Mouse (Mus musculus): Measurements from ENCODE around the gene Tradd.
A peak's percentile ranks its signal among the peaks of the same experiment; 100 is the strongest.

The Tradd gene

GRCm38 (mm10) chr8:105264024-105264982 is at the start of gene Tradd, which contains the start of gene Fbxl8:
TSS of gene Tradd (minus strand) at chr8:105264609.
TSS of gene Fbxl8 (plus strand) at chr8:105264648.
- DNase-seq (ENCODE audit: low spot score), result peak; percentile 62

- no peak for DNase-seq (ENCODE audit: low spot score)
These were observed 49.4 kb upstream of the Tradd start for GRCm38 (mm10) chr8:105313622-105314402.

- no peak for DNase-seq (ENCODE audit: low spot score)
These were observed 48.6 kb upstream of the Tradd start for GRCm38 (mm10) chr8:105312891-105313481.

GRCm38 (mm10) chr8:105311718-105312117 is 47.3 kb upstream of the Tradd start:
- DNase-seq (ENCODE audit: low spot score), result no peak

- no peak for DNase-seq (ENCODE audit: low spot score)
These were observed 45.7 kb upstream of the Tradd start for GRCm38 (mm10) chr8:105310118-105310517.

GRCm38 (mm10) chr8:105309142-105309847 is 44.9 kb upstream of the Tradd start:
- no peak for DNase-seq (ENCODE audit: low spot score)

GRCm38 (mm10) chr8:105308428-105308827 is 44.0 kb upstream of the Tradd start:
- DNase-seq (ENCODE audit: low spot score), result no peak

- DNase-seq (ENCODE audit: low spot score), result no peak
These were observed 43.3 kb upstream of the Tradd start for GRCm38 (mm10) chr8:105307670-105308069.

GRCm38 (mm10) chr8:105306146-105306691 is 41.8 kb upstream of the Tradd start:
- DNase-seq (ENCODE audit: low spot score), result no peak

GRCm38 (mm10) chr8:105305211-105306145 is 41.1 kb upstream of the Tradd start, which contains the start of gene Elmo3:
TSS of gene Elmo3 (plus strand) at chr8:105305601.
- DNase-seq (ENCODE audit: low spot score), result peak; percentile 49

GRCm38 (mm10) chr8:105304325-105305210 is 40.2 kb upstream of the Tradd start:
- no peak for DNase-seq (ENCODE audit: low spot score)

GRCm38 (mm10) chr8:105303874-105304273 is 39.5 kb upstream of the Tradd start:
- no peak for DNase-seq (ENCODE audit: low spot score)

- no peak for DNase-seq (ENCODE audit: low spot score)
These were observed 39.0 kb upstream of the Tradd start for GRCm38 (mm10) chr8:105303396-105303795.

- no peak for DNase-seq (ENCODE audit: low spot score)
These were observed 35.6 kb upstream of the Tradd start for GRCm38 (mm10) chr8:105299962-105300361.

- no peak for DNase-seq (ENCODE audit: low spot score)
These were observed 34.2 kb upstream of the Tradd start for GRCm38 (mm10) chr8:105298351-105299252.

- DNase-seq (ENCODE audit: low spot score), result peak; percentile 82
These were observed 33.2 kb upstream of the Tradd start, which contains the start of gene E2f4 for GRCm38 (mm10) chr8:105297511-105298192. TSS of gene E2f4 (plus strand) at chr8:105297663.

GRCm38 (mm10) chr8:105295895-105296573 is 31.6 kb upstream of the Tradd start, which contains the start of gene Exoc3l:
TSS of gene Exoc3l (minus strand) at chr8:105296101.
- no peak for DNase-seq (ENCODE audit: low spot score)

Data from ovary, postnatal 14 days (tissue).